Mouse (Mus musculus) neural tube, embryonic 12.5 days (tissue): ENCODE measurements around the gene Slc9a2. TPM values are rescaled to one million over a fixed set of nuclear protein-coding genes. Genes with fewer than 3 reads are reported as not detected.

Source experiments
- ATAC-seq: fragments of 200-750 bp; cut with Nextera tagmentation; 2 replicates; pipeline ENCODE4 v1.8.0; 2017; ENCODE audit warnings: low read depth, mild to moderate bottlenecking, moderate TSS enrichment, moderate library complexity; ENCODE audit not compliant: low FRiP score
- H3K27ac ChIP-seq: fragments of 300-500 bp; sonication (generic); 2 replicates; pipeline ENCODE4 v1.5.1; 2016
- H3K27me3 ChIP-seq: fragments of 300-500 bp; sonication (generic); replicated peaks from 2 replicates; pipeline ENCODE4 v1.6.1; 2016; ENCODE audit warnings: mild to moderate bottlenecking
- H3K36me3 ChIP-seq: fragments of 300-500 bp; sonication (generic); 2 replicates; pipeline ENCODE4 v1.6.1; 2016; ENCODE audit warnings: mild to moderate bottlenecking
- H3K4me1 ChIP-seq: fragments of 300-500 bp; sonication (generic); 2 replicates; pipeline ENCODE4 v1.6.1; 2016
- H3K4me2 ChIP-seq: fragments of 300-500 bp; sonication (generic); replicated peaks from 2 replicates; pipeline ENCODE4 v1.6.1; 2016; ENCODE audit warnings: mild to moderate bottlenecking
- H3K4me3 ChIP-seq: fragments of 300-500 bp; sonication (generic); 2 replicates; pipeline ENCODE4 v1.5.1; 2016
- H3K9ac ChIP-seq: fragments of 300-500 bp; sonication (generic); 2 replicates; pipeline ENCODE4 v1.6.1; 2016; ENCODE audit warnings: mild to moderate bottlenecking
- H3K9me3 ChIP-seq: fragments of 300-500 bp; sonication (generic); 2 replicates; pipeline ENCODE4 v1.6.1; 2016; ENCODE audit warnings: mild to moderate bottlenecking
- WGBS: fragments of 180-500 bp; shearing (Covaris S2); methylation state at CpG from one replicate; pipeline ENCODE4 v1.1.7; 2016; 5-methylcytosine and 5-hydroxymethylcytosine counted together
- polyA plus RNA-seq: library from polyadenylated mRNA; unstranded; fragments of >200 nt; fragmentation: Nextera tagmentation; extraction: Ambion mirVana; gene quantifications from 2 replicates; pipeline ENCODE4 v1.2.1, GENCODE M21; 2016

Gene Slc9a2
- polyA plus RNA-seq, 1 experiment from 2014 or later = not detected

- no peaks in the 10 kb centered on the region for H3K27me3 ChIP-seq
- 94% methylated on average over 1 of the region's 1 CpGs for WGBS
- no peak overlapping the region for H3K9ac ChIP-seq
- H3K4me1 ChIP-seq = no peaks in the 10 kb centered on the region
- H3K4me3 ChIP-seq = no peak overlapping the region
- no peak overlapping the region for H3K27ac ChIP-seq
- H3K9me3 ChIP-seq = no peaks in the 10 kb centered on the region
- ATAC-seq = no peak
- H3K4me2 ChIP-seq = no peak overlapping the region
- H3K36me3 ChIP-seq = no peaks in the 10 kb centered on the region
Observed at GRCm38 (mm10) chr1:40795508-40795907, 115.1 kb downstream of the Slc9a2 start.

- H3K4me2 ChIP-seq = no peak overlapping the region
Observed at GRCm38 (mm10) chr1:40797348-40797747, 117.0 kb downstream of the Slc9a2 start.

GRCm38 (mm10) chr1:40799121-40799520 is 118.7 kb downstream of the Slc9a2 start:
- Histone ChIP-seq H3K36me3 (no peaks in the 10 kb centered on the region), H3K9ac (no peak overlapping the region), H3K4me2 (no peak overlapping the region), H3K9me3 (no peaks in the 10 kb centered on the region), H3K27me3 (no peaks in the 10 kb centered on the region), H3K4me1 (no peaks in the 10 kb centered on the region), H3K4me3 (no peak overlapping the region), H3K27ac (no peak overlapping the region)
- WGBS = 92% methylated on average over 8 of the region's 8 CpGs
- ATAC-seq = no peak

More at GRCm38 (mm10) chr1:40797348-40797747, 117.0 kb downstream of the Slc9a2 start:
- Histone ChIP-seq H3K27ac (no peak overlapping the region), H3K36me3 (no peaks in the 10 kb centered on the region), H3K27me3 (no peaks in the 10 kb centered on the region), H3K9ac (no peak overlapping the region), H3K9me3 (no peaks in the 10 kb centered on the region), H3K4me3 (no peak overlapping the region), H3K4me1 (no peaks in the 10 kb centered on the region)
- ATAC-seq = peak; percentile 63; the same call in 1 of the 2 replicates
- 15% methylated on average over 5 of the region's 5 CpGs for WGBS

GRCm38 (mm10) chr1:40800908-40801307 is 120.5 kb downstream of the Slc9a2 start:
- no peaks in the 10 kb centered on the region for H3K9me3 ChIP-seq
- WGBS = 84% methylated on average over 5 of the region's 5 CpGs
- no peaks in the 10 kb centered on the region for H3K27me3 ChIP-seq
- no peaks in the 10 kb centered on the region for H3K4me1 ChIP-seq
- no peak overlapping the region for H3K9ac ChIP-seq
- ATAC-seq = no peak
- H3K27ac ChIP-seq = no peak overlapping the region
- H3K4me3 ChIP-seq = no peak overlapping the region
- no peak overlapping the region for H3K4me2 ChIP-seq
- H3K36me3 ChIP-seq = no peaks in the 10 kb centered on the region

- no peaks in the 10 kb centered on the region for H3K36me3 ChIP-seq
- no peak overlapping the region for H3K4me2 ChIP-seq
- no peak for ATAC-seq
- no peaks in the 10 kb centered on the region for H3K4me1 ChIP-seq
- H3K27ac ChIP-seq = no peak overlapping the region
- H3K9ac ChIP-seq = no peak overlapping the region
- no peaks in the 10 kb centered on the region for H3K27me3 ChIP-seq
- no peaks in the 10 kb centered on the region for H3K9me3 ChIP-seq
- no peak overlapping the region for H3K4me3 ChIP-seq
- 27% methylated on average over 3 of the region's 3 CpGs for WGBS
Observed at GRCm38 (mm10) chr1:40802759-40803158, 122.4 kb downstream of the Slc9a2 start.

GRCm38 (mm10) chr1:40804118-40804517 is 123.7 kb downstream of the Slc9a2 start:
- WGBS = 85% methylated on average over 12 of the region's 12 CpGs
- no peaks in the 10 kb centered on the region for H3K27me3 ChIP-seq
- H3K27ac ChIP-seq = no peak overlapping the region
- H3K36me3 ChIP-seq = no peaks in the 10 kb centered on the region
- H3K4me1 ChIP-seq = no peaks in the 10 kb centered on the region
- H3K4me3 ChIP-seq = no peak overlapping the region
- no peak for ATAC-seq
- no peak overlapping the region for H3K4me2 ChIP-seq
- no peak overlapping the region for H3K9ac ChIP-seq
- no peaks in the 10 kb centered on the region for H3K9me3 ChIP-seq

GRCm38 (mm10) chr1:40805351-40805750 is 125.0 kb downstream of the Slc9a2 start, which contains the start of gene Tmem182:
Gene Tmem182 (plus strand): TSS chr1:40805601.
- no peak within 1 kb of the TSS for H3K9ac ChIP-seq
- no peak within 1 kb of the TSS for H3K27ac ChIP-seq
- WGBS = 81% methylated on average over 9 of the region's 9 CpGs
- no peaks in the 10 kb centered on the region for H3K9me3 ChIP-seq
- no peaks in the 10 kb centered on the region for H3K27me3 ChIP-seq
- H3K4me3 ChIP-seq = no peak within 1 kb of the TSS
- ATAC-seq = no peak
- no peaks in the 10 kb centered on the region for H3K36me3 ChIP-seq
- no peaks in the 10 kb centered on the region for H3K4me1 ChIP-seq
- H3K4me2 ChIP-seq = no peak within 1 kb of the TSS

- Histone ChIP-seq H3K4me1 (no peaks in the 10 kb centered on the region), H3K27me3 (no peaks in the 10 kb centered on the region), H3K4me3 (no peak overlapping the region), H3K36me3 (no peaks in the 10 kb centered on the region), H3K4me2 (no peak overlapping the region), H3K27ac (no peak overlapping the region), H3K9ac (no peak overlapping the region), H3K9me3 (no peaks in the 10 kb centered on the region)
- ATAC-seq = no peak
- 87% methylated on average over 11 of the region's 11 CpGs for WGBS
Observed at GRCm38 (mm10) chr1:40805891-40806290, 125.5 kb downstream of the Slc9a2 start.

GRCm38 (mm10) chr1:40808643-40809042 is 128.3 kb downstream of the Slc9a2 start:
- H3K9ac ChIP-seq = no peak overlapping the region
- no peaks in the 10 kb centered on the region for H3K27me3 ChIP-seq
- ATAC-seq = no peak
- no peak overlapping the region for H3K4me2 ChIP-seq
- H3K9me3 ChIP-seq = no peaks in the 10 kb centered on the region
- 80% methylated on average over 3 of the region's 3 CpGs for WGBS
- no peaks in the 10 kb centered on the region for H3K4me1 ChIP-seq
- no peak overlapping the region for H3K4me3 ChIP-seq
- H3K36me3 ChIP-seq = no peaks in the 10 kb centered on the region
- H3K27ac ChIP-seq = no peak overlapping the region

GRCm38 (mm10) chr1:40815071-40815845 is 134.9 kb downstream of the Slc9a2 start:
- Histone ChIP-seq H3K4me2 (no peak overlapping the region), H3K9me3 (no peaks in the 10 kb centered on the region), H3K4me3 (no peak overlapping the region), H3K9ac (no peak overlapping the region), H3K4me1 (no peaks in the 10 kb centered on the region), H3K36me3 (no peaks in the 10 kb centered on the region), H3K27ac (no peak overlapping the region), H3K27me3 (no peaks in the 10 kb centered on the region)
- 54% methylated on average over 16 of the region's 16 CpGs for WGBS
- ATAC-seq = no peak

Other genes with a start within 250 kb of the Slc9a2 start
- not detected in 2 replicates for gene Il18r1, start 215.0 kb upstream of the Slc9a2 start, polyA plus RNA-seq
- gene Il18rap, start 165.2 kb upstream of the Slc9a2 start, polyA plus RNA-seq = 0.14 TPM in 1 of 2 replicates, not detected in the other
- not detected in 2 replicates for gene Slc9a4, start 100.5 kb upstream of the Slc9a2 start, polyA plus RNA-seq
- 4.9 and 5.7 TPM in 2 replicates for gene Mfsd9, start 110.1 kb downstream of the Slc9a2 start, polyA plus RNA-seq
- 0.35 and 0.56 TPM in 2 replicates for gene Tmem182, start 125.0 kb downstream of the Slc9a2 start, polyA plus RNA-seq